Mouse (Mus musculus) kidney, adult 2 months (tissue): ENCODE data around the gene Slc9a2. TPM values are rescaled to one million over a fixed set of nuclear protein-coding genes. Genes with fewer than 3 reads are reported as not detected.
"Not testable (repeated sequence)": the region's sequence is repeated elsewhere in the genome, so short reads cannot be mapped to it uniquely, and the experiment has no call there.

ENCODE experiments used
- DNase-seq: peaks from one replicate; pipeline ENCODE4 v3.0.0; 2021
- H3K27ac ChIP-seq: fragments of 200-500 bp; 2 replicates; pipeline ENCODE4 v1.5.1; 2012; ENCODE audit warnings: low read depth, low read length, control low read depth, inconsistent platforms; ENCODE audit not compliant: insufficient read depth
- H3K27me3 ChIP-seq: fragments of 200-500 bp; replicated peaks from 2 replicates; pipeline ENCODE4 v1.6.1; 2012; ENCODE audit warnings: mild to moderate bottlenecking, moderate library complexity, low read length, inconsistent platforms; ENCODE audit not compliant: control insufficient read depth, insufficient read depth
- H3K36me3 ChIP-seq: fragments of 200-500 bp; 2 replicates; pipeline ENCODE4 v1.6.1; 2012; ENCODE audit warnings: mild to moderate bottlenecking, moderate library complexity, low read length, inconsistent platforms; ENCODE audit not compliant: control insufficient read depth, insufficient read depth
- H3K4me1 ChIP-seq: fragments of 200-500 bp; 2 replicates; pipeline ENCODE4 v1.6.1; 2011; ENCODE audit warnings: low read length; ENCODE audit not compliant: control insufficient read depth, insufficient read depth
- H3K4me3 ChIP-seq: fragments of 200-500 bp; 2 replicates; pipeline ENCODE4 v1.5.1; 2011; ENCODE audit warnings: mild to moderate bottlenecking, low read depth, low read length, control low read depth; ENCODE audit not compliant: insufficient read depth
- CTCF ChIP-seq: fragments of 200-500 bp; conservative IDR thresholded peaks from 2 replicates; pipeline ENCODE4 v1.5.1; 2011; ENCODE audit warnings: low read depth, mild to moderate bottlenecking, control low read depth, low read length, moderate library complexity, mixed read lengths; ENCODE audit not compliant: insufficient read depth, insufficient read length
- POLR2A ChIP-seq: fragments of 200-500 bp; IDR thresholded peaks from one replicate; pipeline ENCODE4 v1.6.1; 2011; ENCODE audit warnings: low read depth, low read length, control low read depth
- WGBS: fragments of 180-500 bp; shearing (Covaris S2); methylation state at CpG from one replicate; pipeline ENCODE4 v1.1.7; 2018; 5-methylcytosine and 5-hydroxymethylcytosine counted together
- polyA plus RNA-seq: library from polyadenylated mRNA; depleted of rRNA; stranded (reverse); fragments of >200 nt; gene quantifications from 2 replicates; pipeline ENCODE4 v1.2.3, GENCODE M21; 2012

Slc9a2 gene
- polyA plus RNA-seq, 1 experiment: 14.5 TPM

DNA sequence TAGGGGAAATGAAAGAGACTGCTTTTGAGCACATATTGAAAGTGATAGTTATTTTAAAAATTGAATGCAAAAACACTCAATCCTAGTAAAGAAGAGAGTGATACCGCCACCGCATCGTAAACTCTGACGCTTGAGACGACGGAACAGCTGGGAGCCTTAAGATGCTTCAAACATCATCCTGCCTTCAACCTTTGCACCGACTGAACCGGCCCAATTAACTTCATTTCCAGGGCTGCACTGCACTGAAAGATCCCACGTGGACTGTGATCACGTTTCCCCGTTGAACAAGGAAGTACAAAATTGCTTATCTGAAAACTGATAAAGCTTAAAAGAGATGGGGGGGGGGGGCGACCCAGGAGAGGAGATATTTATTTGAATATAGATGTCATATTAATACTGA is 21.4 kb upstream of the Slc9a2 start:
- Histone ChIP-seq H3K36me3 (no peaks in the 10 kb centered on the region), H3K27me3 (no peaks in the 10 kb centered on the region), H3K4me1 (no peaks in the 10 kb centered on the region), H3K27ac (no peak overlapping the region), H3K4me3 (no peak overlapping the region)
- TF ChIP-seq POLR2A (no peak), CTCF (no peak)
- WGBS: 19% methylated on average over 12 of the region's 12 CpGs
- DNase-seq: no peak

DNA sequence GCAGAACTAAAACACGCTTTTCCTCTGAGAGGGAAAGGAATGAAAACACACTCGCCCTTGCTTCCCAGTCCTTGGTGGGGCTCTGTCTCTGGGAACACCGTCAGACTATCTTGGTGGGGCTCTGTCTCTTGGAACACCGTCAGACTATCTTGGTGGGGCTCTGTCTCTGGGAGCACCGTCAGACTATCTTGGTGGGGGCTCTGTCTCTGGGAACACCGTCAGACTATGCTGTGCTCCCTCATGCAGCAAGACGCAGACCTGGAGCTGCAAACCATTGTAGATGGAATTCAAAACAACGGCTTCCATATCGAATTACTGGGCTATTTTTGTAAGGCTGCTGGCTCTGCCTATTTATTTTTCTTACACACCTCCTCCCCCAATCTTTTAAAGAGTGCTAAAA is 20.9 kb upstream of the Slc9a2 start:
- Histone ChIP-seq H3K27me3 (no peaks in the 10 kb centered on the region), H3K4me3 (no peak overlapping the region), H3K4me1 (no peaks in the 10 kb centered on the region), H3K36me3 (no peaks in the 10 kb centered on the region), H3K27ac (no peak overlapping the region)
- WGBS: 19% methylated on average over 9 of the region's 9 CpGs
- DNase-seq: no peak
- TF ChIP-seq CTCF: no peak
- no peak for TF ChIP-seq POLR2A

DNA sequence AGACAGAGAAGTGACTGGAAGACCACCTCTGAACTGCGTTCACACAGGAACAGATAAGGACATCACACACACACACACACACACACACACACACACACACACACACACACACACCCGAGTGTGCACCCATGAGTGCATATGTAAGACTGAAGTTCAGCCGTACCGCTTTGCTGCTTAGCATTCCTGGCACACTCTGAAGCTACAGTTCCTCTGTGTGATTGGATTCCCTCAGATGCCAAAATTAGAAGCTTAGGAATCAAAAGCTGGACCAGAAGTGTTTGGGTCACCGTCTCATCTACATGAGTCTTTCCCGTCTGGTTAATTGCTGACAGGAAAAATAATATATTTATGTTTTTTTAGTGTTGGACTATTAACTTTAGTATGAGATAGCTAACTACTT is 19.5 kb upstream of the Slc9a2 start:
- 55% methylated on average over 6 of the region's 6 CpGs for WGBS
- H3K36me3 ChIP-seq: no peaks in the 10 kb centered on the region

DNA sequence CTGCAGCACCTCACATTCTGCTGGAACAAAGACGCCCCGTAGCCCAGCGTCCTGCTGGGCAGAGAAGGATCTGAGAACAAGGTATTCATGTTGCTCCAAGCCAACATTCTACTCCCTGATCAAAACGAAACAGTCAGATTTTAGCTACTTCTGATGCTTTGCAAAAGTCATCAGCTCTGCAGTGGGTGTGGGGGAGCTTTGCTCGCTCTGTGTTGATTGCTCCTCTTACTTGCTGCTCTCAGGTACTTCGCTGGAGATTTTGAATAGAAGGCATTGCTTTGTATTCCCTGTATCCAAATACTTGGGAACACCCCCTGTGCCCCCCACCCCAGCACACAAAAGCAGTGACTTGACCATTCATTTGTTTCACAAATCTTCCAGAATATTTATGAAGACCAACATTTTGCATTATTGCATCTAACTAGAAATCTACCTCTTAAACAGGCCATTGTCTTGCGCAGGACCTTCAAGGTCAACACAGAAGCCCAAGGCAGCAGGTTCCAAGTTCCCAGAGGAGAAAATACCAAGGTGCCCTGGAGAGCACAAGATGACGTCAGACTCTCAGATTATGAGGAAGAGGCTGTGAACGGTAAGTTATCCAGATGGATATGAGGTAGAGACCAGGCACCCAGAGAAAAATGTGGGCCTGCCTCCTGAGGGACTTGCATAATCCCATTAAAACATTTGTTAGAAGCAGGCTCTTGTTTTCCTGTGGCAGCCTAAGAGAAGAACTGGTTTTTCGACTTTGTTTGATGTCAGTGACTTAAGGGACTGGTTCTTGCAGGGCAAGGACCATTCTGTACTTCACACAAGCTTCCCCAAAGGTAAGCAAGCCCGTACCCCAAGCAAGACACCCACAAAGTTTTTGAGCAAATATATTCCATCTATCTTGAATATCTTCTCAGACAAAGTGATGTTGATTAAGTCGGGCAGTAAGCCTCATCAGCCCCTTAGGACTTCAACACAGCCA is 14.7 kb upstream of the Slc9a2 start:
- no peak overlapping the region for H3K4me3 ChIP-seq
- no peaks in the 10 kb centered on the region; the same call in 1 of the 2 replicates for H3K4me1 ChIP-seq
- no peaks in the 10 kb centered on the region for H3K27me3 ChIP-seq
- peak; percentile 41 for DNase-seq
- WGBS: 60% methylated on average over 12 of the region's 12 CpGs
- no peaks in the 10 kb centered on the region for H3K36me3 ChIP-seq
- TF ChIP-seq POLR2A (no peak), CTCF (no peak)
- H3K27ac ChIP-seq: peak overlapping the region; percentile 6; the same call in 1 of the 2 replicates

More for the DNA sequence above, 19.5 kb upstream of the Slc9a2 start:
- Histone ChIP-seq H3K27ac (no peak overlapping the region), H3K4me3 (no peak overlapping the region), H3K4me1 (no peaks in the 10 kb centered on the region; the same call in 1 of the 2 replicates), H3K27me3 (no peaks in the 10 kb centered on the region)
- TF ChIP-seq POLR2A (no peak), CTCF (no peak)
- no peak for DNase-seq

DNA sequence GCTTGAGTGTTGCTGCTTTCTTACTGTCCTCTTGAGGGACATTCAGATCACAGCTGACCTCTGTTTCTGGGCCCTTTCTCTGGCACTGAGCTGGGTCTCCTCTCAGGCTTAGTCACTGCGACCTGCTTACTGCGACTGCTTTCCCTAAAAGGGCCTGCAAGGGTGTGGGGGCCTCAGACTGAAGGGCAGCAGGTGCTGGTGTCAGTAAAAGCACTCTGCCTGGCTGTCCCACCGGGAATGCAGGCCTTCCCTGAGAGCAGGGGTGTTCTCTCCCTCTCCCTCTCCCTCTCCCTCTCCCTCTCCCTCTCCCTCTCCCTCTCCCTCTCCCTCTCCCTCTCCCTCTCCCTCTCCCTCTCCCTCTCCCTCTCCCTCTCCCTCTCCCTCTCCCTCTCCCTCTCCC is 12.9 kb upstream of the Slc9a2 start:
- H3K4me3 ChIP-seq, DNase-seq, H3K27me3 ChIP-seq, H3K36me3 ChIP-seq, H3K27ac ChIP-seq, H3K4me1 ChIP-seq: not testable (repeated sequence)
- WGBS: 27% methylated on average over 3 of the region's 3 CpGs

DNA sequence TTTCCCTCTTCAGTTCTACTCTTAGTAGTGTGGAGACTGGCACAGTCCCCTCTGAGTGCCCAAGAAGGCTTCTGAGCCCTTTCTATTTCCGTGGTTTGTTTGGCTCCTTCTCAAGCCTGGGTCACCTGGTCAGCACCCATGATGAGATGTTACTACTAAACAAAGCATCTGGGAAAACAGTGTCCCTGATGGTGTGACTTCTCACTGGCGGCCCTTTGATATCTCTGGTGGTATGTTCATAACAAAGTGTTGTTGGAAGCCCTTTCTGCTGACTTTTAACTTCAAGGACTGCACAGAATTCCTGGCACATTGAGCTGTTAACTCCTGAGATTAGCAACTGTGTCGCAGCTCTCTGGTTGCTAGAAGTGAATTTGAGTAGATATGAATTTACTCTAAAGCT is 10.3 kb upstream of the Slc9a2 start:
- no peak for DNase-seq
- H3K27me3 ChIP-seq: no peaks in the 10 kb centered on the region
- H3K27ac ChIP-seq: no peak overlapping the region
- TF ChIP-seq POLR2A (no peak), CTCF (no peak)
- H3K4me1 ChIP-seq: no peaks in the 10 kb centered on the region; the same call in 1 of the 2 replicates
- whole genome bisulfite sequencing: 84% methylated on average over 3 of the region's 3 CpGs
- H3K36me3 ChIP-seq: no peaks in the 10 kb centered on the region
- H3K4me3 ChIP-seq: no peak overlapping the region

DNA sequence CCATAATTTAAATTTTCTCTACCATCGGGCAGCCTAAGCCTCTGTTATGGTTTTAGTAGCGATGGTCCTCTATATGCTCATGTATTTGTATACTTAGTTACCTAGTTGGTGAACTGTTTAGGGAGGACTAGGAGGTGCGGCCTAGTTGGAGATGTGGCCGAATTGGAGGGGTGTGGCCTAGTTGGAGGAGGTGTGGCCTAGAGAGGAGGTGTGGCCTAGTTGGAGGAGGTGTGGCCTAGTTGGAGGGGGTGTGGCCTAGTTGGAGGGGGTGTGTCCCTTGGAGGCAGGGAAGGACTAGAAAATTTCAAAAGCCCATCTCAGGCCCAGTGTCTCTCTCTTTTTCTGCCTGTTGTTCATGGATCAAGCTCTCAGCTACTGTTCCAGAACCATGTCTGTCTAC is 8.9 kb upstream of the Slc9a2 start:
- no peak for TF ChIP-seq POLR2A
- H3K27ac ChIP-seq: no peak overlapping the region
- 97% methylated on average over 4 of the region's 4 CpGs for WGBS

More for the DNA sequence above, 8.9 kb upstream of the Slc9a2 start:
- no peaks in the 10 kb centered on the region for H3K4me1 ChIP-seq
- no peaks in the 10 kb centered on the region for H3K36me3 ChIP-seq
- no peaks in the 10 kb centered on the region for H3K27me3 ChIP-seq
- no peak for DNase-seq
- H3K4me3 ChIP-seq: no peak overlapping the region
